Mouse (Mus musculus) embryo, embryonic 11 days (tissue): ENCODE results near the gene Gm38655.
"Not testable (repeated sequence)": the region's sequence is repeated elsewhere in the genome, so short reads cannot be mapped to it uniquely, and the experiment has no call there.

Experiments
- DNase-seq: peaks from one replicate; pipeline ENCODE4 v3.0.0-alpha.2; 2015

The Gm38655 gene

DNA sequence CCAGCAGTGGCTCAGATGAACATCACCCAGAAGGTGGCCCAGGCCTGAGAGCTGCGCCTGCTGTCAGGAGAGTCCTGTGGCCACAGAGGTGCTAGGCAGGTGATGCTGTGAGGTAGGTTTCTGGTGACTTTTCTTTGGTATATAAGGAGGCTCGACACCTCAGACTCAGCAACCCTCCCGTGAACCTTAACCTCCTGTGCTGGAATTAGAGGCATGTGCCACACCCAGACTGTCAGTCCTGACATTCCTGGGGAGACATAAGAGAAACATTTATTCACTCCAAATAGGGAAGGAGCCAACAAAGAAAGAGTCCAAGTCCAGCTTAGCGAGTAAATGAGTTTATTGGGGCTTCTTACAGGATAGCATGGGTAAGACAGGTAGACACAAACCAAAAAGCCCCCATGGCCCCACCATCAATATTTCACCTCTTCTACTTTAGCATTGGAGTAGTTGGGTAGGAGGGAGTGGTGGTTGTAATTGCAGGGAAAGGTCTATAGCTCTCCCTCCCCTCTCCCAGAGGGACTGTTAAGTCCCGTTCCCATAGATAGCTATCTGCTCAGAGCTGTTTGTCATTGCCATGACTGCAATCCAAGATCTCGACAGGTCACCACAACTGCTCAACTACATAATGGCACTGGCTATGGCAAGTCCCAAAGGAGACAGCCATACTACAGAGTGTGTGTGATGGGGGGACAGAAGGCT lies 9.2 kb downstream of the Gm38655 start:
- no peak for DNase-seq

DNA sequence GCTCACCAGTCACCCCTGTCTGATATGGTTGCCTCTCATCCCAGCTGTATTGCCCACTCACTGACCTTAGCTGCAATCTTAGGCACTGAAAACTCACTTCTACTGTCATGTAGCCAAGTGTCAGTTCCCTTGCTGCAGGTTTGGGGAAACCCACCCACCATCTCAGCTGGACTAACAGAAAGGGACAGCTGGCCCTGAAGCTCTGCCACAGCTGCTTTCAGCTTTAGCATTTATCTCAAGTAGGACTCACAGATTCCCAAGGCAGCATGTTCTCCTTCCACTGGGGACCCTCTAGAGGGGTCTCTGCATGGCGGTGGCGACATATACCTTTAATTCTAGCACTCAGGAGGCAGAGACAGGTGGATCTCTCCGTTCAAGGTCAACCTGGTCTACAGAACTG lies 10.5 kb downstream of the Gm38655 start:
- DNase-seq, result no peak

DNA sequence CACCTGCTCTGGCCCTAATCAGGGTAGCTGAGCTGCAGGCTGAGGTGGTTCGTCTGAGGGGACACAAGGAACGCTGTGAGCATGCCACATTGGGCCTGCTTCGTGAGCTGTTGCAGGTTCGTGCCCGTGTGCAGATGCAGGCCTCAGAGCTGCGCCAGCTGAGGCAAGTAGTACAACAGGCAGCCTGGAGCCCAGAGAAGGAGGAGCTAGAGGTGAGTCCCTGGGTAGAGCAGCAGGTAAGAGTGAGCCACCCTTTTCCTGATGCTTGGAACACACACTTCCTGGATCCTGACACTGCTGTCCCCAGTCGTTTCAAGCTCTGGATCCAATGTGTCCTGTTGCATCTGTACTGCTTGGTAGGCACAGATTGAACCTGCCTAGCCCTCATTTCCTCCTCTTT lies 11.9 kb downstream of the Gm38655 start:
- no peak for DNase-seq

DNA sequence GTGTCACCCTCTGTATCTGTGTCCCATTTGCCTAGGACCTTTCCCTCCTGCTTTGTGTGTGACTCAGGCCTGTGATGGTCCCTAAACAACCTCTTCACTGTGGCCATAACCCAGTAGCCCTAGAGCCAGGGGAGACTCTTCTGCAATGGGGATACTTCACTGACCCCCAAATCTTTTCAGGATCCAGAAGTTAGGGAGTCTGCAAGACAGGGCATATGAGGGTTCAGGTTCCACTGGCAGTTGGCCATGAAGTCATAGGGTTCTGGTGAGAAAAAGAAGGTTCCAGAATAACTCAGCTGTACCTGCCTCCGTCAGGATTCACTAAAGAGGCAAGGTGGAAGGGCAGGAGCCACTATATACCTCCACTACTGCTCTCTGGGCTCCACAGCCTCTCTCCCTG lies 13.1 kb downstream of the Gm38655 start, which contains the start of gene Ccdc154:
Gene Ccdc154 (plus strand): TSS at position 301 of the 400 bp plus-strand sequence.
- DNase-seq, result no peak

DNA sequence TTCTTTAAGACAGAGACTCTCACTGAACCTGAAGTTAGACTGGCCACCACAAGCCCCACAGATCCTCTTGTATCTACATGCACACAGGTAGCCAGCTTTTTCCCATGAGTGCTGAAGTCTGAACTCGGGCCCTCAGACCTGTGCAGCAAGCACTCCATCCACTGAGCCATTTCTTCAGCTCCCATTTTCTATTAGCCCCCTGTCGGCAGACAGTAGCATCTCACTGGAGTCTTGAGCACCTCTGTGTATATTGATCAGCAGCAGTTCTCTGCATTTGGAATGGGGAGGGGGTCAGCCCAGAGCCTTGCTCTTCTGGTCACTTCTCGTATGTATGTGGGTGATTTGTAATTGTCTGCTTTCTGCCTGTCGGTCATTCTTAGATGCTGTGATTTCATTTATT lies 35.3 kb downstream of the Gm38655 start:
- peak; percentile 16 for DNase-seq

DNA sequence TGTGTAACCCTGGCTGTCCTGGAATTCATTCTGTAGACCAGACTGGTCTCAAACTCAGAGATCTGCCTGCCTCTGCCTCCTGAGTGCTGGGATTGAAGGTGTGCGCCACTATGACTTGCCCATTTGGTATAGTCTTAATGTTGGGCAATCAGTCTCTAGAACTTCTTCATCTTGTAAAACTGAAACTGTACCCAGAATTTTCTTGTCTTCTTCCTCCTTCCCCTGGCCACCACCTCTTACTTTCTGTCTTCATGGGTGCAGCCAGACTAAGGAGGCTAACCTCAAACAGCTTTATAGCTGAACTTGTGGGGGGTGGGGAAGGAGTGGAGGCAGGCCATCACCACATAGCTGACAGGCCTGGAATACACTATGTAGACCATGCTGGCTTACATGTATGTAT lies 36.5 kb downstream of the Gm38655 start:
- no peak for DNase-seq

DNA sequence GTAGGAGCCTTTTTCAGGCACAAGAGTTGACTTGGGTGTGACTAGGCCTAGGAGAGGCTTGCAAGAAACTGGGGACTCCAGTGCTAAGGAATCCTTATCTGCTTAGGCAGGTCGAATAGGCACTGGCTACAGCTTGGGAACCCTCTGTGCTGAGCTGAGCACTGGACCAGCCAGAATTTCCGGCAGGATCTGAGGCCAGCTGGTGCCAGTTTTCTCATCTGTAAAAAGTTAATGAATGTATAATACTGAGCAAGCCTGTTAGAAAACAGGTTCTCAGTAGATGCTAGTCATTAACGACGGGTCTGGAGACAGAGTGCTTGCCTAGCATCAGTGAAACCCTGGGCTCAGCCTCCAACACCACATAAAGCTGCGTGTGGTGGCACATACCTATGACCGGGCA lies 39.6 kb downstream of the Gm38655 start:
- no peak for DNase-seq

DNA sequence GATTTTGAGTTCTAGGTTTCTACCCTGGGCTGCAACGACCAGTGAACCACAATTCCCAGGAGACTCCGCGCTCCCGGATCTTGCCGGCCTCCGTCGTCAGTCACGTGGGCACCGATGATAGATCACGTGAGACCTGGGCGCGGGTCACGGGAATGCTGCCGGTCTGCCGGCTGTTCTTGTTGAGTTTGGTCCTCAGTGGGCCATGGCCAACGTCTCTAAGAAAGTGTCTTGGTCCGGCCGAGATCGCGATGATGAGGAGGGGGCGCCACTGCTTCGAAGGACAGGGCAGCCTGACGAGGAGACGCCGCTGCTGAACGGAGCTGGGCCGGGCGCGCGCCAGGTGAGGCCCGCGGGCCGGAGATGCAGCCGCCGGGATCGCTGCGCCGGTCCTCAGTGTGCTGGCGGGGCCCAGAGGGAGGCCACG lies 42.0 kb downstream of the Gm38655 start, which contains the start of gene Clcn7:
Gene Clcn7 (plus strand): TSS at position 117 of the 424 bp plus-strand sequence.
- peak; percentile 98 for DNase-seq

DNA sequence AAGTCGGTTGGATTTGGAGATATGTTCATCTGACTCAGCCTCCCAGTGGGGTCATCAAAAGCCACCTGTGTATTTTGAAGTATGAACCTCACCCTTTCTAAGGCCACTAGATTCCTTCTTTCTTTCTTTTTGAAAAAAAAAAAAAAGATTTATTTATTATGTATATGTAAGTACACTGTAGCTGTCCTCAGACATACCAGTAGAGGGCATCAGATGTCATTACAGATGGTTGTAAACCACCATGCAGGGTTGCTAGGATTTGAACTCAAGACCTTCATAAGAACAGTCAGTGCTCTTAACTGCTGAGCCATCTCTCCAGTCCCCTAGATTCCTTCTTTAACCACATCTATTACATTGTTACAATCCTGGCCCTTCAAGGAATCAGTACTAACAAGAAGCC lies 45.2 kb downstream of the Gm38655 start:
- no peak for DNase-seq

DNA sequence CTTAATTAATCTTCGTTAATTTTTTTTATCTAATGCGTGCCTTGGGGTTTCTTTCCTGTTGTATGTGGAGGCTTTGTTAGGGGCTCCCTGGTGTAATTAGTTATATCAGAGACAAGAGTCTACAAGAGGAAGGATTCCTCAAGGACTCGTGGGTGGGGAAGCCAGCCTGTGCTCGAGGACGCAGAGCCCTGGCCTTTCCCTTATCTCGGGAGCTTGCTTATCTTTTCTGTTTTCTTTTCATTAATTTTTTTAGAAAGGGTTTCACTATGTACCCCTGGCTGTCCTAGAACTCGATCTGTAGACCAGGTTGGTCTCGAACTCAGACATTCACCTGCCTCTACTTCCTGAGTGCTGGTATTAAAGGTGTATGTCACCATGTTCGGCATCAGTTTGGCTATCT lies 47.6 kb downstream of the Gm38655 start:
- no peak for DNase-seq

DNA sequence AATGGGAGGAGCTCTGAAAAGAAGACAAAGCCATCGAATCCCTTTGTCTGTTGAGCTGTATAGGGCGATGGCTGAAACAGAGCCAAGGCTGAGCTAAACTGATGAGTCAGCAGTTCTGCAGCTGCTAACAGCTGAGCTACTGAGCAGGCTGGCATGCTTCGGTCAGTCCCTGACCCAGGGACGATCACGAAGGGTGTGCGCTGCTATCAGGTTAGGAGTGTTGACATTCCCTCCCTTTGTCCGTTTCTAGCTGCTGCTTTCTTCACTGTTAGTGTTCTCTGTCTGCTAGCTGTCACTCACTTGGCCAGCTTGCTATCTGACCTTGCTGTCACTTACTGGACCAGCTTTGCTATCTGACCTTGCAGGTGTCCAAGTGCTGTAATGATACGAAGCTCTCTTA lies 48.2 kb downstream of the Gm38655 start:
- peak; percentile 29 for DNase-seq

DNA sequence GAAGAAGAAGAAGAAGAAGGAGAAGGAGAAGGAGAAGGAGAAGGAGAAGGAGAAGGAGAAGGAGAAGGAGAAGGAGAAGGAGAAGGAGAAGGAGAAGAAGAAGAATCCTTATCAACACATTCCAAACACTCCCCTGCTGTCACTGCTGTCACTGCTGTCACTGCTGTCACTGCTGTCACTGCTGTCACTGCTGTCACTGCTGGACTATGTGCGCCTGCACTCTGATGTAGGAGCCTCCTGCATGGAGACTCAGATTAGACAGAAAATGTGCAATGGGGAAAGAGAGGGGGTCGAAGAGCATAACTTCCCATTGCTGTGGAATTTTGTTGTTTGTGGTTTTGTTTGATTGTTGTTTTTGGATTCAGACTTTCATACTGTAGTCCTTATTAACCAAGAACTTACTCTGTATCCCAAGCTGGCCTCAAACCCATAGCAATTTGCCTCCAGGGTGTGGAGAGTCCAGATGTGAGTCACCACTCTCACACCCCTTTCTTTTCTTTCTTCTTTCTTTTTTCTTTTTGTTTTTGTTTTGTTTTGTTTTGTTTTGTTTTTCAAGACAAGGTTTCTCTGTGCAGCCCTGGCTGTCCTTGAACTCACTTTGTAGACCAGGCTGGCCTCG lies 49.7 kb downstream of the Gm38655 start:
- not testable (repeated sequence) for DNase-seq

DNA sequence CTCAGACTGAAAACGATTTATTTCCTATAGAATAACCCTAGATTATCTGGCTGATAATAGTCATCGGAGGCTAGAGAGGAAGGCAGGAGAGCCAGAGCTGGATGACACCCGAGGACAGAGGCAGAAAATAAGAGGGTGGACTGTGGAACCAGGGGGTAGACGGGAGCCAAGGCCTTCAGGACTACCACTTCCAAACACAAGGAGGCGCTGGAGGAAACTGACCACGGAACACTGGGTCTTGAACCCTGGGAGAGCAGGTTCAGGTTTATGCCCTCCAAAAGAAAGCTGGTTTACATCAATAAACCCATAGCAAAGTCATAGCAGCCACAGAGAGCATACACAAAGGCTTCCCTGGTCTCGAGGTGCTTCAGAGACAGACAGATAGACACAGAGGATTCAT lies 51.3 kb downstream of the Gm38655 start:
- DNase-seq, result peak; percentile 18
